Mouse (Mus musculus) bone marrow, adult 2 months (tissue): ENCODE measurements around the gene Relb.

Source experiments
- CTCF ChIP-seq: fragments of 200-500 bp; IDR thresholded peaks from 2 replicates; pipeline ENCODE4 v1.5.1; 2011; ENCODE audit warnings: low read length, control low read depth; ENCODE audit not compliant: control insufficient read depth, insufficient read depth
- POLR2A ChIP-seq: fragments of 200-500 bp; IDR thresholded peaks from 2 replicates; pipeline ENCODE4 v1.6.1; 2011; ENCODE audit warnings: low read depth, mild to moderate bottlenecking, control low read depth, low read length, borderline replicate concordance; ENCODE audit not compliant: control insufficient read depth

DNA sequence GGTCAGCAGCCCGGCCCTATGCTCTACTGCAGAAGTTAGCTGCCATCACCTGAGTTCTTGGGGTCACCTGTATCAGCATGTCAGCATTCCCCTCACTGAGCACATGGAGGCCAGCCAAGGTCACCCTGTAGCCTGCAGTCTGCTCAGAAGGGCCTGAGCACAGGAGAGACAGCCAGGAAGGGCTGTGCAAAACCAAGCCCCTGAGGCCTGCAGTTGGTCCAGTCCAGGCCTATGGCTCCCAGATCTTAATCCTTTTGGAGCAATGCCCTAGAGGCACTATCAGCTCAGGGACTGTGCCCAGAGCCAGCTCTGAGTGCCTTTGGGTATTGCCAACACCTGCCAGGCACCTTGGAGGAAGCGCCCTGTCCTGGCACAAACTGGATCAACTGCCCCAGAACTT is 72.2 kb downstream of the Relb start:
- TF ChIP-seq POLR2A (no peak), CTCF (no peak)
